In the genomic region with DNA sequence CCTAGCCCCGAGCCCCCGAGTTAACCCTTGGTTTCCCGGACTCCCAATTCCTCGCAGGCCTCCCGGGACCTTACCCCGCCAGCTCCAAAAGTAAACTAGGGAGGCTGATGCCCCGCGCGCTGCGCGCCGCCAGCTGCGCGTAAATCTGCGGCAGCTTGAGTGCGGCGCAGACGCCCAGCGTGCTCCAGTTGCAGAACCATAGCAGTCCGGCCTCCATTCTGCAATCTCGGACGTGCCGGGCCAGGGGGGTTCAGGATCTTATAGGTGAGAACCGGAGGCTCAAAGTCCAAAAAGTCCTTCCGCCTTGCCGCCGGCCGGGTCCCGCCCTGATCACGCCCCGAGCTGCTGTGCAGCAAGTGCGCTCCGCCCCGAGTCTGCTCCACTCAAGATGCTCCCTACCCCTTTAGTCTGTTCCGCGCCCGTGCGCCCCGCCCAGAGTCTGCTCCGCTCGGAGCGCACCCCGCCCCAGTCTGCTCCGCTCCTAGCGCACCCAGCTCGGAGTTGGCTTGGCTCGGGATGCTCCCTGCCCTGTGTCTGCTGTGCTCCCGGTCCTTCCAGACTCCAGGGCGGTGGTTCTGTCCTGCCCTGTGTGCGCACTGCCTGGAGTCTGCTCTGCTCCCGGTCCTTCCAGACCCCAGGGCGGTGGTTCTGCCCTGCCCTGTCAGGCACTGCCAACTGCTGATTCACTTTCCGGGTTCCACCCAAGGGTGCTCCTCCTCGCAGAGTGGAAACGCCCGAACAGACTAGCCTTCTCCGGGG, we compare ENCODE assay signal across 8 mouse cellular contexts. TPM values are rescaled to one million over a fixed set of nuclear protein-coding genes. Genes with fewer than 3 reads are reported as not detected.
DNase-seq lines count a peak whose midpoint lies in the region; ATAC-seq and TF ChIP-seq lines count a peak whose summit lies in the region.

Gene Pqlc3 (minus strand): TSS at position 670 of the 759 bp plus-strand sequence.

- under 1% methylated on average over 57 of the region's 57 CpGs for WGBS in heart, embryonic 10.5 days
- WGBS in kidney, embryonic 14.5 days = under 1% methylated on average over 57 of the region's 57 CpGs

- no peak for TF ChIP-seq CTCF in embryonic fibroblast, embryonic 13.5 days (IDR thresholded peaks at IDR 0.05; ENCODE audit: borderline replicate concordance, insufficient read depth, low read length)

- H3K9me3 ChIP-seq in heart, embryonic 10.5 days = no peaks in the 10 kb centered on the region
- no peaks in the 10 kb centered on the region for H3K9me3 ChIP-seq in kidney, embryonic 14.5 days (ENCODE audit: control insufficient read depth, low read length)

- peak; percentile 94 for ATAC-seq in kidney, embryonic 14.5 days (ENCODE audit: low FRiP score, low TSS enrichment)

- peak; percentile 81 for TF ChIP-seq POLR2A in embryonic fibroblast, embryonic 13.5 days (IDR thresholded peaks at IDR 0.05; ENCODE audit: low read depth, low read length)

- H3K36me3 ChIP-seq in heart, embryonic 10.5 days = 0 out of 2 replicates have a peak, but pooled peaks cover 6% of the 10 kb centered on the region
- H3K36me3 ChIP-seq in kidney, embryonic 14.5 days (ENCODE audit: control insufficient read depth, insufficient read depth, low read length) = no peaks in the 10 kb centered on the region

- DNase-seq in 416B (ENCODE audit: low read depth) (peak; percentile 93), liver (peak; percentile 91)
- DNase-seq in adrenal gland, postnatal 36 days = peak; percentile 93 to 94
- DNase-seq in heart, embryonic 10.5 days (ENCODE audit: low spot score) = peak; percentile 93
- DNase-seq in monocyte, adult 2 months (ENCODE audit: low read depth in 1 of 2, low spot score in 2 of 2) = peak; percentile 82 to 83
- peak; percentile 92 to 95 for DNase-seq in spleen, postnatal 4 days (ENCODE audit: low spot score in 2 of 2)

- peak within 1 kb of the TSS; percentile 47; the same call in 1 of the 2 replicates for H3K9ac ChIP-seq in kidney, embryonic 14.5 days (ENCODE audit: low read depth, low read length)

- peak within 1 kb of the TSS; percentile 87 for H3K4me2 ChIP-seq in kidney, embryonic 14.5 days (replicated peaks; ENCODE audit: low read depth, low read length)

- peak within 1 kb of the TSS; percentile 78 for H3K4me3 ChIP-seq in embryonic fibroblast, embryonic 13.5 days (ENCODE audit: insufficient read depth, low read length)
- H3K4me3 ChIP-seq in heart, embryonic 10.5 days = peak within 1 kb of the TSS; percentile 75
- peak within 1 kb of the TSS; percentile 50 for H3K4me3 ChIP-seq in kidney, embryonic 14.5 days (ENCODE audit: low read length)

- H3K27me3 ChIP-seq in heart, embryonic 10.5 days (ENCODE audit: insufficient read depth, poor library complexity, severe bottlenecking) = peaks cover 37% of the 10 kb centered on the region
- H3K27me3 ChIP-seq in kidney, embryonic 14.5 days (ENCODE audit: control insufficient read depth, insufficient read depth, low read length) = peaks cover 8% of the 10 kb centered on the region

- peak within 1 kb of the TSS; percentile 69 for H3K27ac ChIP-seq in embryonic fibroblast, embryonic 13.5 days (ENCODE audit: insufficient read depth, low read length)
- H3K27ac ChIP-seq in heart, embryonic 10.5 days = peak within 1 kb of the TSS; percentile 76; the same call in 1 of the 2 replicates
- no peak within 1 kb of the TSS for H3K27ac ChIP-seq in kidney, embryonic 14.5 days (ENCODE audit: low read depth, low read length)

- H3K4me1 ChIP-seq in embryonic fibroblast, embryonic 13.5 days (ENCODE audit: control insufficient read depth, insufficient read depth, low read length) = peaks cover 7% of the 10 kb centered on the region; the same call in 1 of the 2 replicates
- peaks cover 19% of the 10 kb centered on the region for H3K4me1 ChIP-seq in heart, embryonic 10.5 days
- 0 out of 2 replicates have a peak, but pooled peaks cover 16% of the 10 kb centered on the region for H3K4me1 ChIP-seq in kidney, embryonic 14.5 days (ENCODE audit: control insufficient read depth, insufficient read depth, low read length)

RNA-seq across cellular contexts. Expression of gene Pqlc3, which starts in this region (rescaled TPM):
- total RNA-seq in adrenal gland, postnatal 36 days (2021) = 10 to 100 TPM in 1 of 2 experiments, 1 to 10 TPM in 1; 5.1 to 11.1 TPM
- 75.1 and 77.4 TPM in 2 replicates for polyA plus RNA-seq in embryonic fibroblast, embryonic 13.5 days (2011; ENCODE audit: insufficient read length, low read depth, missing spikeins)
- polyA plus RNA-seq in heart, embryonic 10.5 days (2016; fragmentation: Nextera tagmentation; extraction: Ambion mirVana) = 4.1 and 4.4 TPM in 2 replicates
- 2.5 and 3.0 TPM in 2 replicates for polyA plus RNA-seq in kidney, embryonic 14.5 days (2014; fragmentation: Nextera tagmentation; extraction: Ambion mirVana)

Comparison
In these comparisons a context has a peak if more than half of its experiments do, and no peak if none do; other contexts are left out.
1. RNA of gene Pqlc3 (polyA plus RNA-seq): 75.1 to 77.4 TPM in embryonic fibroblast, embryonic 13.5 days; 4.1 to 4.4 TPM in heart, embryonic 10.5 days and 2.5 to 3.0 TPM in kidney, embryonic 14.5 days; every median in the first group is over 10 times any median in the second.
2. Peak in every context shown above with its lines, with median percentiles within 50 percentile points of each other: DNase-seq and H3K4me3 ChIP-seq.